Mouse (Mus musculus) spleen, adult 2 months (tissue): ENCODE results near the gene Zfp809.

Experiments used
- CTCF ChIP-seq: fragments of 200-500 bp; IDR thresholded peaks from 2 replicates; pipeline ENCODE4 v1.5.1; 2011; ENCODE audit warnings: mild to moderate bottlenecking, inconsistent platforms; ENCODE audit not compliant: insufficient read depth, insufficient read length, insufficient replicate concordance; ENCODE audit errors: extremely low read depth
- POLR2A ChIP-seq: fragments of 200-500 bp; IDR thresholded peaks from 2 replicates; pipeline ENCODE4 v1.6.1; 2011; ENCODE audit warnings: low read depth, low read length, inconsistent platforms

GRCm38 (mm10) chr9:22229386-22230026, 4.0 kb downstream of the Zfp809 start:
- TF ChIP-seq CTCF (no peak), POLR2A (no peak)
